ENCODE assay signal across 9 mouse cellular contexts in the genomic region with DNA sequence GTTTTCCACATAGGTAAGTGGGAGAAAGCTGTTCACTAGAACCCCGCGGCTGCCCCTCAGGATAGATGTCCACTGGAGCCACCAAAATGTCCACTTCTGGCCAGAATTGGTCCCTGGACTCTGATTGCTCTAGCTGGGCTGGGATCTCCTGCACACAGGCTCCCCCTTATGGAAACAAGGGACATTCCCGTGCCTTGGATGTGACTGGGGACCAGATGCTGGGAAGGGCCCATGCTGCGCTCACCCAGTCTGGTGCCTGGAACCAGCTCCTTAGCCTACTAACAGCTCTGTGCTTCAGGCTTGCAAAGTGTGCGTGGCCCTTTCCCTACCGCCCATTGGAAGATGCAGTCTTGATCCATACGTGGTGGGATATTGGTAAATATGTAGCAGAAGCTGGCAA.
DNase-seq lines count a peak whose midpoint lies in the region; ATAC-seq and TF ChIP-seq lines count a peak whose summit lies in the region.
"Had no signal": no experiment of that assay in that cellular context is flagged by ENCODE, and none has a peak within 500 bp of the region (broad histone marks: within the 10 kb centered on the region; RNA-seq: fewer than 3 reads in every experiment).

No protein-coding gene starts in this region.

- DNase-seq in heart, adult 18-20 months: peak; percentile 36 to 55
- no peak for DNase-seq in heart, embryonic 10.5 days (ENCODE audit: low spot score)
- DNase-seq in brain, embryonic 14.5 days (ENCODE audit: low read depth): peak; percentile 67
- peak; percentile 34 to 44 for DNase-seq in left cerebral cortex, postnatal 36 days (ENCODE audit: low spot score in 2 of 2)
- DNase-seq in retina, postnatal 1 day: peak; percentile 42
- DNase-seq in thymus, postnatal 4 days: no peak

- TF ChIP-seq CTCF in brain, embryonic 14.5 days (IDR thresholded peaks at IDR 0.05; ENCODE audit: borderline replicate concordance, extremely low read depth, insufficient read depth, insufficient read length): peak; percentile 70

- no peak for TF ChIP-seq POLR2A in brain, embryonic 14.5 days (IDR thresholded peaks at IDR 0.05; ENCODE audit: borderline replicate concordance, extremely low read depth, insufficient read depth, insufficient read length, poor library complexity, severe bottlenecking)

- no peak overlapping the region for H3K4me2 ChIP-seq in forebrain, embryonic 13.5 days
- H3K4me2 ChIP-seq in hindbrain, embryonic 16.5 days (ENCODE audit: low read length): no peak overlapping the region
- H3K4me2 ChIP-seq: midbrain, embryonic 12.5 days had no signal

- H3K36me3 ChIP-seq in heart, embryonic 10.5 days: no peaks in the 10 kb centered on the region
- H3K36me3 ChIP-seq in forebrain, embryonic 13.5 days (ENCODE audit: poor library complexity, severe bottlenecking): no peaks in the 10 kb centered on the region
- no peaks in the 10 kb centered on the region for H3K36me3 ChIP-seq in hindbrain, embryonic 16.5 days (ENCODE audit: control insufficient read depth, insufficient read depth, low read length)
- H3K36me3 ChIP-seq: midbrain, embryonic 12.5 days had no signal

- H3K27ac ChIP-seq in heart, embryonic 10.5 days: no peak overlapping the region
- H3K27ac ChIP-seq in forebrain, embryonic 13.5 days: no peak overlapping the region
- no peak overlapping the region for H3K27ac ChIP-seq in hindbrain, embryonic 16.5 days (ENCODE audit: low read depth, low read length)
- H3K27ac ChIP-seq: midbrain, embryonic 12.5 days had no signal

- H3K4me3 ChIP-seq in heart, embryonic 10.5 days: no peak overlapping the region
- no peak overlapping the region for H3K4me3 ChIP-seq in forebrain, embryonic 13.5 days
- no peak overlapping the region for H3K4me3 ChIP-seq in hindbrain, embryonic 16.5 days (ENCODE audit: low read length)
- H3K4me3 ChIP-seq: midbrain, embryonic 12.5 days had no signal

- intact Hi-C loops in left cerebral cortex, postnatal 36 days (cut with DNase I): loop anchor here (5.0 to 10.0 kb wide), 2 partner anchors 150 to 332 kb away; no protein-coding TSS in a partner anchor

- H3K9me3 ChIP-seq in heart, embryonic 10.5 days: no peaks in the 10 kb centered on the region
- H3K9me3 ChIP-seq in forebrain, embryonic 13.5 days (replicated peaks): no peaks in the 10 kb centered on the region
- H3K9me3 ChIP-seq in hindbrain, embryonic 16.5 days (ENCODE audit: control insufficient read depth, low read length): no peaks in the 10 kb centered on the region
- H3K9me3 ChIP-seq: midbrain, embryonic 12.5 days had no signal

- 21% methylated on average over 7 of the region's 7 CpGs for WGBS in heart, embryonic 10.5 days
- 37% methylated on average over 7 of the region's 7 CpGs for WGBS in forebrain, embryonic 13.5 days
- 34% methylated on average over 7 of the region's 7 CpGs for WGBS in hindbrain, embryonic 16.5 days

- peaks cover 32% of the 10 kb centered on the region; the same call in 1 of the 2 replicates for H3K27me3 ChIP-seq in heart, embryonic 10.5 days (ENCODE audit: insufficient read depth, poor library complexity, severe bottlenecking)
- H3K27me3 ChIP-seq in forebrain, embryonic 13.5 days: peaks cover 28% of the 10 kb centered on the region
- 0 out of 2 replicates have a peak, but pooled peaks cover 2% of the 10 kb centered on the region for H3K27me3 ChIP-seq in hindbrain, embryonic 16.5 days (replicated peaks; ENCODE audit: control insufficient read depth, insufficient read depth, low read length)

- no peak overlapping the region for H3K9ac ChIP-seq in forebrain, embryonic 13.5 days
- H3K9ac ChIP-seq in hindbrain, embryonic 16.5 days (ENCODE audit: low read depth, low read length): no peak overlapping the region
- H3K9ac ChIP-seq: midbrain, embryonic 12.5 days had no signal

- H3K4me1 ChIP-seq in heart, embryonic 10.5 days: peaks cover 11% of the 10 kb centered on the region; the same call in 1 of the 2 replicates
- no peaks in the 10 kb centered on the region for H3K4me1 ChIP-seq in forebrain, embryonic 13.5 days
- no peaks in the 10 kb centered on the region for H3K4me1 ChIP-seq in hindbrain, embryonic 16.5 days (ENCODE audit: control insufficient read depth, insufficient read depth, low read depth, low read length)
- H3K4me1 ChIP-seq: midbrain, embryonic 12.5 days had no signal

- ATAC-seq in forebrain, embryonic 13.5 days: peak; percentile 74
- ATAC-seq in hindbrain, embryonic 16.5 days: peak; percentile 80

Comparison
In these comparisons a context has a peak if more than half of its experiments do, and no peak if none do; other contexts are left out.
1. DNase-seq: peak in heart, adult 18-20 months (2 of 2), brain, embryonic 14.5 days (single experiment), left cerebral cortex, postnatal 36 days (2 of 2) and retina, postnatal 1 day (single experiment); none in heart, embryonic 10.5 days (single experiment) and thymus, postnatal 4 days (single experiment).